Comparison of ENCODE assay signal across 8 mouse cellular contexts in the genomic region with DNA sequence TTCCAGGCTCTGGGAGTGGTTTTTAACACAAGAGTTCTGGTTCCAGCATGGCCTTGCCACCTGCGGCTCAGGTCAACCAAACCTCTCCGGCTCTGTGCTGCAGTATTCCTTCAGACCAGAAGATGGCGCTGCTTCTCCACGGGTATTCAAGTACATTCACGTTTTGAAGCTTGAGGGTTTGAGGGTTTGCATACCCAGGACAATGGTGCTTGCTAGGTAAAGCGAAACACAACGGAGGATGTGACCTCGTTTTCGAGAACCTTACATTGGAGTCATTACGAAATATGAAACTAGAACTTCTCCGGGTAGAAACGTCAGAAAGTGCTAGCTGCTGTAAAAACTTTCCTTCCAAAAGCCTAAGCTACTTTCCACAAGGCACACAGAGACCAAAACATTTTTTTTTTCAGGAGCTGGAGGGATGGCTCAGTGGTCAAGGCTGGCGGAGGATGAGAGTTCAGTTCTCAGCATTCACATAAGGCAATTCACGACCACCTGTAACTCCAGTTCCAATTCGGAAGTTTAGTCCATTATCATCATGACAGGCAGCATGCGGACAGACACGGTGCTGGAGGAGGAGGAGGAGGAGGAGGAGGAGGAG. TPM values are rescaled to one million over a fixed set of nuclear protein-coding genes. Genes with fewer than 3 reads are reported as not detected.
DNase-seq lines count a peak whose midpoint lies in the region; ATAC-seq and TF ChIP-seq lines count a peak whose summit lies in the region.

No protein-coding gene starts in this region.

- peak; percentile 87 for TF ChIP-seq CTCF in spleen, adult 2 months (IDR thresholded peaks at IDR 0.05; ENCODE audit: extremely low read depth, insufficient read depth, insufficient read length, insufficient replicate concordance)

- no peak for TF ChIP-seq POLR2A in spleen, adult 2 months (IDR thresholded peaks at IDR 0.05; ENCODE audit: low read depth, low read length)

- no peaks in the 10 kb centered on the region for H3K36me3 ChIP-seq in embryonic facial prominence, embryonic 12.5 days
- no peaks in the 10 kb centered on the region for H3K36me3 ChIP-seq in limb, embryonic 13.5 days
- H3K36me3 ChIP-seq in midbrain, embryonic 15.5 days (replicated peaks), result no peaks in the 10 kb centered on the region
- H3K36me3 ChIP-seq in spleen, adult 2 months (ENCODE audit: control insufficient read depth, insufficient read depth, low read length), result no peaks in the 10 kb centered on the region

- peak overlapping the region; percentile 43 for H3K4me2 ChIP-seq in embryonic facial prominence, embryonic 12.5 days (replicated peaks)
- peak overlapping the region; percentile 63 for H3K4me2 ChIP-seq in limb, embryonic 13.5 days (replicated peaks)
- peak overlapping the region; percentile 54 for H3K4me2 ChIP-seq in midbrain, embryonic 15.5 days

- H3K9me3 ChIP-seq in embryonic facial prominence, embryonic 12.5 days, result no peaks in the 10 kb centered on the region
- no peaks in the 10 kb centered on the region for H3K9me3 ChIP-seq in limb, embryonic 13.5 days
- H3K9me3 ChIP-seq in midbrain, embryonic 15.5 days, result no peaks in the 10 kb centered on the region

- ATAC-seq in embryonic facial prominence, embryonic 12.5 days (ENCODE audit: insufficient number of reproducible peaks, insufficient read depth, low FRiP score, low TSS enrichment), result no peak
- peak; percentile 17; the same call in 1 of the 2 replicates for ATAC-seq in limb, embryonic 13.5 days (ENCODE audit: low FRiP score, low read depth)
- ATAC-seq in midbrain, embryonic 15.5 days (replicated peaks), result no peak

- H3K4me1 ChIP-seq in embryonic facial prominence, embryonic 12.5 days, result peaks cover 8% of the 10 kb centered on the region; the same call in 1 of the 2 replicates
- 0 out of 2 replicates have a peak, but pooled peaks cover 3% of the 10 kb centered on the region for H3K4me1 ChIP-seq in limb, embryonic 13.5 days
- 0 out of 2 replicates have a peak, but pooled peaks cover 4% of the 10 kb centered on the region for H3K4me1 ChIP-seq in midbrain, embryonic 15.5 days
- H3K4me1 ChIP-seq in spleen, adult 2 months (ENCODE audit: control insufficient read depth, insufficient read depth, insufficient read length), result peaks cover 2% of the 10 kb centered on the region; the same call in 1 of the 2 replicates

- DNase-seq in 3134 (ENCODE audit: extremely low read depth, insufficient read length, low spot score), result peak; percentile 51
- peak; percentile 80 for DNase-seq in adrenal gland, postnatal 25 days
- DNase-seq in heart, adult 18-20 months, result peak; percentile 77 to 94
- DNase-seq in kidney, adult 18-20 months, result peak; percentile 91
- peak; percentile 82 to 86 for DNase-seq in spleen, adult 2 months (ENCODE audit: low read depth in 1 of 2, low spot score in 2 of 2)

- 0 out of 2 replicates have a peak overlapping the region, but pooled peaks have one; percentile 19 for H3K4me3 ChIP-seq in embryonic facial prominence, embryonic 12.5 days
- H3K4me3 ChIP-seq in limb, embryonic 13.5 days, result peak overlapping the region; percentile 31
- H3K4me3 ChIP-seq in midbrain, embryonic 15.5 days, result peak overlapping the region; percentile 20
- H3K4me3 ChIP-seq in spleen, adult 2 months (ENCODE audit: extremely low read depth, insufficient read depth, insufficient read length), result peak overlapping the region; percentile 50

- 2% methylated on average over 16 of the region's 17 CpGs for WGBS in embryonic facial prominence, embryonic 12.5 days
- 1% methylated on average over 17 of the region's 17 CpGs for WGBS in limb, embryonic 13.5 days
- WGBS in midbrain, embryonic 15.5 days, result 3% methylated on average over 17 of the region's 17 CpGs
- 1% methylated on average over 17 of the region's 17 CpGs for WGBS in spleen, adult 2 months

- no peaks in the 10 kb centered on the region for H3K27me3 ChIP-seq in embryonic facial prominence, embryonic 12.5 days
- no peaks in the 10 kb centered on the region for H3K27me3 ChIP-seq in limb, embryonic 13.5 days
- H3K27me3 ChIP-seq in midbrain, embryonic 15.5 days (replicated peaks), result no peaks in the 10 kb centered on the region
- no peaks in the 10 kb centered on the region for H3K27me3 ChIP-seq in spleen, adult 2 months (ENCODE audit: control insufficient read depth, insufficient read depth, low read length)

- H3K27ac ChIP-seq in embryonic facial prominence, embryonic 12.5 days, result no peak overlapping the region
- H3K27ac ChIP-seq in limb, embryonic 13.5 days, result no peak overlapping the region
- no peak overlapping the region for H3K27ac ChIP-seq in midbrain, embryonic 15.5 days
- no peak overlapping the region for H3K27ac ChIP-seq in spleen, adult 2 months (ENCODE audit: insufficient read depth, low read length)

- H3K9ac ChIP-seq in embryonic facial prominence, embryonic 12.5 days, result no peak overlapping the region
- H3K9ac ChIP-seq in limb, embryonic 13.5 days, result peak overlapping the region; percentile 45
- H3K9ac ChIP-seq in midbrain, embryonic 15.5 days, result no peak overlapping the region

RNA-seq across cellular contexts. Expression of gene Dynll2, which starts 19.5 kb away (rescaled TPM):
- total RNA-seq in adrenal gland, postnatal 25 days (2021), result 213 TPM in 2 replicates
- polyA plus RNA-seq in embryonic facial prominence, embryonic 12.5 days (2016; fragmentation: Nextera tagmentation; extraction: Ambion mirVana), result 25.5 and 28.2 TPM in 2 replicates
- 100 to 1,000 TPM; 410 to 444 TPM for total RNA-seq in heart, adult 18-20 months (2021)
- polyA plus RNA-seq in limb, embryonic 13.5 days (2015; fragmentation: Nextera tagmentation; extraction: Ambion mirVana), result 16.7 and 18.9 TPM in 2 replicates
- 65.3 and 65.8 TPM in 2 replicates for polyA plus RNA-seq in midbrain, embryonic 15.5 days (2015; fragmentation: Nextera tagmentation; extraction: Ambion mirVana)
- 28.6 and 33.8 TPM in 2 replicates for polyA plus RNA-seq in spleen, adult 2 months (2012; rRNA removed)

RNA-seq across cellular contexts. Expression of gene Olfr464, which starts 47.0 kb away (rescaled TPM):
- not detected in 2 replicates for total RNA-seq in adrenal gland, postnatal 25 days (2021)
- polyA plus RNA-seq in embryonic facial prominence, embryonic 12.5 days (2016; fragmentation: Nextera tagmentation; extraction: Ambion mirVana), result 0.10 TPM in 1 of 2 replicates, not detected in the other
- total RNA-seq in heart, adult 18-20 months (2021), result not detected
- polyA plus RNA-seq in limb, embryonic 13.5 days (2015; fragmentation: Nextera tagmentation; extraction: Ambion mirVana), result not detected in 2 replicates
- polyA plus RNA-seq in midbrain, embryonic 15.5 days (2015; fragmentation: Nextera tagmentation; extraction: Ambion mirVana), result 0.14 and 0.25 TPM in 2 replicates
- not detected in 2 replicates for polyA plus RNA-seq in spleen, adult 2 months (2012; rRNA removed)
